Mouse (Mus musculus) cerebellum, adult (tissue): ENCODE results near the gene Zfhx3.
"Not testable (repeated sequence)": the region's sequence is repeated elsewhere in the genome, so short reads cannot be mapped to it uniquely, and the experiment has no call there.

ENCODE experiments used
- ATAC-seq: cut with Nextera tagmentation; 2 replicates; pipeline ENCODE4 v1.9.2; 2017; ENCODE audit warnings: mild to moderate bottlenecking, moderate library complexity, mixed read lengths; ENCODE audit not compliant: insufficient number of reproducible peaks, low FRiP score, low TSS enrichment

The Zfhx3 gene

DNA sequence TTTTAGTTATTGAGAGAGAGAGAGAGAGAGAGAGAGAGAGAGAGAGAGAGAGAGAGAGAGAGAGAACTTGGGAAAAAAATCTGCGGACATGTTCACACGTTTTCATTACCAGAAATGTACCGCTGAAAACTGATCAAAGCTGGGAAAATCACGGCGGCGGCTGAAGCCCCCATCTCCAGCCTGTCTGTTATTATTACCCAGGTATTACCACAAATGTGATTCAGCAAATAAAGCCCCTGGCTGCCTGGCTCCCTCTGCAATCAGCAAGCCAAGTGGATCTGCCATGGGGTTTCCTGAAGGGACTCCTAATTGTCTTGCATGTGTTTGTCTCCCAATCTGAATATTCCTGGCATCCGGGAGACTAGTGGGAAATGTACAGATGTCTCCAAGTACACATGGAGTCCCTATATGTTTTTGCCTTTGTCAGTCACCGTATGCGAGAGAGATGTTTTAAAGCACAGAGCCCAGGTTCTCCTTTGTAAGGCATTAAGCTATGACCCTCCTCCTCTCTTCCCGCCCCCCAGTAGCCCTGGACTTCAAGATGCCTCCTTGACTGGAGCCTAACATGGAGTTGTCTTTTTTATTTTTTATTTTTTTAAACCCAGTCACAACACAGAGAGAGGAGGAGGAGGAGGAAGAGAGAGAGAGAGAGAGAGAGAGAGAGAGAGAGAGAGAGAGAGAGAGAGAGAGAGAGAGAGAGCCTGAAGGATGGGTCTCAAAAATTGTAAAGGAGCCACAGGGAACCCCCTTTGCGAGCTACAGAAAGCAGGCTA lies at the start of gene Zfhx3:
Gene Zfhx3 (plus strand): TSS at position 723 of the 773 bp plus-strand sequence.
- ATAC-seq = no peak

DNA sequence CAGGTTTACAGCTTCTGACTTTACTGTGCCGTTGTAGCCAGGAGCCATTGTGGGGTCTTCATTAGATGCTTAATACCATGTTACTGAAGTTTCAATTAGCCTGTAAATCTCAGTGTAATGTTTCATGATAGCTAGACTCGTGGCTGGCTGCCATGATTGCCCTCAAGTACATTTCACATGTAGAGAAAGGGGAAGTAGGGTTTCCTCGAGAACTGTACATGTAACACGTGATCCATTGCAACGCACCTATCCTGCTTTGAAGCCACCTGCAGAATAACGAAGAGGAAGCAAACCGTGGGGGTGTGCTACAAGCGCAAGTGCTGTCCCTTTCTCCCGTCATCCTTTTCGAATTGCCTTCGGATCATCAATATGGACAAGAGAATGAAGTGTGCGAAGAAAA lies 23.5 kb upstream of the Zfhx3 start:
- no peak for ATAC-seq

DNA sequence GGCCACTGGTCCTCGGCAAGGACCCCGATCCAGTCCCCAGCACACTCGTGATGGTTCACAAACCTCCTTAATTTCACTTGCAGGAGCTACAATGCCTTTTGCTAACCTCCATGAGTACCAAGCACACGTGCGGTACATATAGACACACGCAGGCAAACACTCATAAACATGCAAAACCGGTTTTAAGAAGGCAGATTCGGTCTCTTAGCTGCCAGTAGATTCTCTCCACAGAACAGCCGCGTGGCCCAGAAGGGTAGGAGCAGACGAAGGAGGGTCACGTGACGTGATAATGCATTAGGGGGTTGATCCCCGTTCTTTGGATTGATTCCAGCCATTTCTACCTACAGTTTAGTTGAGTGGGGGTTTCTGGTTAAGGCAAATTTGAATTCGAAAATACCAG lies 16.3 kb upstream of the Zfhx3 start:
- ATAC-seq = no peak

DNA sequence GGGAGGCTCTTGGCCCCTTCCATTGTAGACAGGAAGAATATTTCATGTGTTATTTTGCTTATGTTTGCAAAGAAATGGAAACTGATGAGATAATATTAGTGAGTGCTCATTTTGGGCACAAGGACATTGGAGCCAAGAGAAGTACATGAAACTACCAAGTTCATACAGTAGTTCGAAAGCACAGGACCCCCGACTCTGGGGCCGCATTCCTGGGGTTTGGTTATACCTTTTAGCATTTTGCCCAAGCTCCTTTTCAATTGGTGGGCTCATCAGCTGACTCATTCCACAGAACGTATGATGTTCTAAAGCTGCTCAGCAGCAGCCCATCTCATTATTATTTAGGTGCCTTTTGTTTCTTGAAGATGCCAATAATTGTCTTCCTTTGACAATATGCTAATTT lies 5.7 kb upstream of the Zfhx3 start:
- no peak for ATAC-seq

DNA sequence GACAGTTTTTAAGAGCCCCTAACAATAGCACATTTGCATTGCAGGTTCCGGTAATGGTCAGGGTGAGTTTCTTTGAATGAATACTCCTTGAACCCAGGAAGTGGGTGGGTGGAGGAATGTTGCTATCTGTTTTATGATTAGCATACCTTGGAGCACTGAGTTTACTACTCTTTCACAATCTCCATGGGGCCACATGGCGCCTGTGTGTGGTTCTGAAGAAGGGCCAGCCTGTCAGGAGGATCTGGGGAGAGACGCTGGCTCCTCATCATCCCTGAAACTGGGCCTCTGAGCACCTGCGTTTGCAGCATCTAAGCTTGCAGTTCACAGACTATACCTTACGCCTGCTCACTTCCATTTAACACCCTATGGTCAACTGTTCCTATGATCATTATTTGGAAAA lies 4.2 kb upstream of the Zfhx3 start:
- ATAC-seq = not testable (repeated sequence)

DNA sequence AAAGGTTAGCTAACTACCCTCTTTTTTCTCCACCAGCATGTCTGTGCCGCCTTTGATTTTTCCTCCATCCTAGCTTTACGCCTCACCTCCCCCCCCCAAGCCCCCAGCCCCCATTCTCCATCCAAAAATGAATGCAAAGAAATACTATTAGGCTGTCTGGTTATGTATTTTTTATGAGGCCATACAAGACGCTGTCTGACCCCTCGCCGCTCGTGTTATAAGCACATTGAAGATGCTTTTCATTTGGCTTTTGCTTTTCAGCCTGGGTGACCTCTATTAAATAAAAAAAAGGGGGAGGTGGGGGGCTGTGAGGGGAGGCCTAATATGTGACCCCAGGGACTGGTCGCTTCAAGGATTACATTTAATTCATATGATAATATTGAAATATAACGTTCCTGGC lies 2.3 kb upstream of the Zfhx3 start:
- no peak for ATAC-seq

DNA sequence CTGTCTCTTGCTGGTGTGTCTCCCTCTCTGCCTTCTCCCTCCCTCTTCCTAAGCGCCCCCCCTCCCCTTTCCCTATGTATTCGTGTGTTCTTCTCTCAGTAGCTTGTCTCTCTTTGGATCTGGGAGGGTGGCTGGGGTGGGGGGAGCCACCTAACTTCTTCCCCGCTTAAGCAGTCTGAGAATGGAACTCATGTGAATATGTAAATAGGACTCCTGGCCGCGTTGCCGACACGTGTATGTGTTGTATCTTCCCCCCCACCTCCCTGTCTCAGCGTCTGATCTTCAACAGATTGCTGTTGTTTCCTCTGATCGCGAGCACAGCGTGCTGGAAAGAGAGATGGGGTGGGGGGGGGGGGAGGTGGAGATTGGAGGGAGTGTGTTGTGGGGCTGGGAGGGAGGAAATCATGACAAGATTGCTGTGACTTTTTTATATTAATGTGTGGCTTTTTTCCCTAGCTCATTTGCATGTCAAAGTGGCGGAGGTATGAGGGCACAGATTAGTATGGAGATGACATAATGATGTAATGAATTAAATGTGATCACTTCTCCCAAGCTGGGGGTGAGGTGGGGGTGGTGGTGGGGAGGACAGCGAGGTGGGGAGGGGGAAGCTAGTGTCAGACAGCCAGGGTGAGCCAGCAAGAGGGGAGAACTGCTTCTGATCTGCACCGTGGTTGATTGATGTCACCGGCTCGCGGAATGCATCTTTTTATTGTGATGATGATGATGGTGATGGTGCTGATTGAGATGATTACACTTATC lies 487 bp downstream of the Zfhx3 start:
- ATAC-seq = no peak

DNA sequence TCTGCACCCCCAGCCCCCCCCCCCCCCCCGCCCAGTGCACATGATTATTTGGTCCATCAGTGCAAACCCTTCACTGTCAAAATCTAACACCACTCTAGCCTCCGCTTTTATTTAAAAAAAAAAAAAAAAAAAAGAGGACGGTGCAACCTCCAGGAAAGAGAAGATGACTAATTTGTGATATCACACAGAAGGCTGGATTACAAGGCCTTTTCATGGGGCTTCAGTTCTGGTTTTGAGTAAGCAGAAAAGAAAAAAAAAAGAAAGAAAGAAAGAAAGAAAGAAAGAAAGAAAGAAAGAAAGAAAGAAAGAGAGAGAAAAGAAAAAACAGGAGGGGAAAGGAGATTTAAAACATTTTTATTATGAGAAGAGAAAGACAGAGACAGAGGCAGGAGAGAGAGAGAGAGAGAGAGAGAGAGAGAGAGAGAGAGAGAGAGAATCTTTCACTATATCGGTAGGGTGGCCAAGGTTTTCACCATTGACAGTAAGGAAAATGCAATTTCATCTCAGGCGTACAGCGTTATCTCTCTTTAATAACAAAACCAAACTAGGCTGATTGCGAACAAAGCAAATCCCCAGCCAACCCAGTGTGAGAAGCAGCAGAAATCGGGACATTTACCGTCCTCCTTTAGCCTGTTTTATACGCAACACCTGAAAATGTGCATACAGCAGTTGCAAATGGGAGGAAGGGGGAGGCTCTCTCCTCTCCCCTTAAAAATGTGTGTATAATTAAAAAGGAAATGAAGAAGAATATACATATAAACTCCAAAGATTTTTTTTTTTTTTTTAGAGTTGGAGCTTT lies 1.3 kb downstream of the Zfhx3 start:
- no peak for ATAC-seq

DNA sequence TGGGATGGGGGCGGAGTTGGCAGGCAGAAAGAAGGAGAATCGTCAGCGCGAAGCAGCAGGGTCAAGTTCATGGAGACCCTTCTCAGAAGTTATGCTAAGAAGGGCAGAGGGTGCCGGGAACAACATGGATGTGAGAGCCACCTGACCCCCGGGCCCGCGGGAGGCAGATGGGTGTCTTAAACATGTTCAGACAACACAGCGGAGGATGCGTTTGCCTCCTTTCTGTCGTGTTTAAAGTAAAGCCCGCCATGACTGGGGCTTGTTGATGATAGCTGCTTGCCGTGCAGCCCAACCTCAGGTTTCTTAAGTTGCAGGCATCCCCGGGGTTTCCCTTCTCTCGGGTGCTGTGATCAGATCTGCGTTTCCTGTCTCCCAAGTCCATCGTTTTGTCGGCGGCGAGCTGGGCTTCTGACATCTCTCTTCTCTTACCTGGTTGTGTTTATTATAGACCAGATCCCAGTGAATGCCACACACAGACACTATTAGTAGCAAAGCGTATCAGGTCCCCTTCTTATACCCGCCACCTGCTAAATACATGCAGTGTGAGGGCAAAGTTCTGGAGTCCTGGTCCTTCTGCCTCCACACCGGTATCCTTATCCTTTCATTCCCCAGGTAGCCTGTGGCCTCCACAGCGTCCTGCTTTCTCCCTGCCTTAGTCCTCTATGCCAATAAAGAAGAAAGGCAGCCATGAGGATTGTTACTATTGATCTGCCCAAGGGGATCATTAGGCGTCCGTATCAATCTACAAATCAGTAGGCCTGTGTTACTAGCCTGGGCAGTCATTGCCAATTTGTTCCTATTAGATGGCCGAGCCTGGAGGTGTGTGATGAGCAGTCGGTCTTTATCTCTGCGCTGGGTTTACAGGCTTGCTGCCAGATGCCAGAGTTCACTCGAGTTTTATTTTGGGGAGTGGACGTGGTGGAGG lies 2.5 kb downstream of the Zfhx3 start:
- no peak for ATAC-seq

DNA sequence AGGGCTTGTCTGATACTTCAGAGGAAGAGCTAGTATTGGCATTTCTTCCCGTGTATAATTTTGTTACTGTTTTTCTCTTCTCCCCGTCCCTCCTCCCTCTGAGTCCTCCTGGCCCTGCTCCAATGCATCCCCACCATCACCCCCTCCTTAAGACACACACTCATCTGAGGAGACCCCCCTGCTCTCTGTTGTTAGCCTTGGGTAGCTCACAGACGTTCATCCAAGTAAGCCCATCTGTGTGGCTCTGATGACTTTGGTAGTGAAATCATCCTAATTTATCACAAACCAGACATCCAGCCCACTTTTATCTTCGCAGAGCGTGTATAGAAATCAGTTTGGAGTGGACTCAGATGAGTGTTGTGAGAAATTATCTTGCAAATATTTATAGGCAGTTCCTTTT lies 4.4 kb downstream of the Zfhx3 start:
- ATAC-seq = no peak

DNA sequence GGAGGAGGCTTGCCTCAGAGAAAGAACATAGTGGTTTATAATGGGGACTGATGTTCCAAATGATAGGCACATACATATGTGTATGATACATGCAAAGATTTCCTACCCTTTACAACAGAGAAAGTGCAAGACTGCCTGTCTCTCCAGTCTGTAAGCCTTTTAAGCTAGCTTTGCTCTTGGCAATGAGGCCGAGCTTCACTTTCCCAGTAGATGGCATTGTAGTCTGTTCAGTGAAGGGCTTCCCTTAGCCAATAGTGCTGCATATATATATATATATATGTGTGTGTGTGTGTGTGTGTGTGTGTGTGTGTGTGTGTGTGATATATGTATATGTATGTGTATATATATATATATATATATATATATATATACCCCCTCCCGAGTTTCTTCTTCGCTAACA lies 13.4 kb downstream of the Zfhx3 start:
- ATAC-seq = no peak

DNA sequence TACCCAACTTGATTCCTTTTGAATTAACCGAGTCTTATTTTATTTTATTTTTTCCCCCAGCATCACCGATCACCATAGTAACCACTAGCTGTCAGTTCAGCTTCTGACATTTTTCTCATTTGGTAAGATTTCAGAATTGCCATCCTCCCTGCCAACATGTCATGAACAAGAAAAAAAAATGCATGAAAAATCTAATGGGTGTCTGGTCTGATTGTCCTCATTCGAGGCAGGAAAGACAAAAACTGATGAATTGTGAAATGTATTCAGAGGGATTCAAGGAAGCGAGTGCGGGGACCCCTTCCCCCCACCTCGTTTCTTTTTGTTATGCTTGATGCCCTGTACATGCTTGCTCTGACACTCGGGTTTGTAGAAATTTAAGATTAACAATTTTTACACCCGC lies 15.1 kb downstream of the Zfhx3 start:
- no peak for ATAC-seq

DNA sequence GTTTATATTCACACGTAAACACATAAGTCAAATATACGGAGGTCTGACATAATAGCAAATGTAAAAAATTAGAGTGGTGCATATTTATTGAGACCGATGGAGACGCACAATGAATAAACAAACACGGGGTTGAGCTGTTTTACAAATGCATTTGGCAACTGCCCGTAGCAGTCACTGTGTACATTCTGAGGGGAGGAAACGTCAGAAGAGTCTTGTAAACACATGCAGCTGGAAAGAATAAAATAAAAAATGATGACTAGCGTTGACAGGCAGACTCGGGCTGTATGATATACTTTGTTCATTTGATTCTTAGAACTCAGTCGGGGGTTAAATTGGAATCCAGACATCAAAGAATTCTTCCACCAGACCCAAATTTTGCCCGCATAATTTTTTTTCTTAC lies 18.0 kb downstream of the Zfhx3 start:
- ATAC-seq = no peak

DNA sequence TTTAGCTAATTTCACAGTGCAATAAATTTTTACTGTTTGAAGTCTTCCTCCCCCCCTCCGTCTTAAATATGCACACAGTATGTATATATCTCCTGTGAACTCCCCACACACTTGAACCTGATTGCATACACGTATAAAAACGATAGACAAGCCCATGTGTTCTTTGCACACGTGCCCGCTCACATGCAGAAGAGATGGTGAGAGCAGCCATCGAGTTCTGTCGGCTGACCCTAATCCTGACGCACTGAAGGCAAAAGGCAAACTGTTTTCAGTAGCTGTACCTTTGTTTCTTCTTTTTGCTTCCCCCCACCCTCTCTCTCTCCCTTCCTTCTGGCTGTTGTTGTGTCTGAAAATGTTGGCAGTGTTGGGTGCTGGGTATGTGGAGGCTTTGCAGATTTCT lies 18.4 kb downstream of the Zfhx3 start:
- ATAC-seq = no peak

DNA sequence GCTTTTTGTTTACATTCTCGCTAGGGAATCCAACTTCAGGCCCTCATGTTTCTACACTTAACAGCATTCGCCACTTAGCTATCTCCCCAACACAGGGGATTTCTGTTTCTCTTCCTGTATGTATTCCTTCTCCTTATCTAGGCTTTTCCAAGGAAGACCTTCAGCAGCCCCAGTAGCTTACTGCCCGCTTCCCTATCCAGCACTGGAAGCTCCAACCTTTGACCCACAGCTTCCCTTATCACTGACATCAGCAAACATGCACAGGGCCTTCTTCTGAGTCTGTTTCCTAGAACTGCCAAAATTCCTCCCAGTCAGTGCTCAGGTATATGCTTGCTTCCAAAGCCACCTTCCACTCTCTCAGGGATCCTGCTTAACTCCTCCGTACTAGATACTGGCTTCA lies 29.8 kb downstream of the Zfhx3 start:
- ATAC-seq = no peak

DNA sequence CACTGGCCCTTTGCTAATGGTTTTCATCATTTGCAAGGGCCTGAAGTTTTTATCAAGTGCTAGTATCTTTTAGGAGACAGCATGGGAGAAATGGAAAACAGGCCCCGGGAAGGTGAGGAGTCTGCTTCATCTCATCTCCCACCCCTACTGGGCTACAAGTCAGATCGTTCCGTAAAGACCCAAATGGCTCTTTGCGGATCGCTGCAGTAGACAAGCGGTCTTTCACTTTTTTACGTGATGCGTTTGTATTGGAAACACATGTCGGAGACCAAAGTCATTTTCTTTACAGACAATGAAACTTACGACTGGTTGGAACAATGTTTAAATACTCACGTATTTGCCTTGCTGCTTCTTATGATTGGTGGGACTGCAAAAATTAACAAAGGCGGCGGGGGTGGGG lies 32.0 kb downstream of the Zfhx3 start:
- no peak for ATAC-seq

DNA sequence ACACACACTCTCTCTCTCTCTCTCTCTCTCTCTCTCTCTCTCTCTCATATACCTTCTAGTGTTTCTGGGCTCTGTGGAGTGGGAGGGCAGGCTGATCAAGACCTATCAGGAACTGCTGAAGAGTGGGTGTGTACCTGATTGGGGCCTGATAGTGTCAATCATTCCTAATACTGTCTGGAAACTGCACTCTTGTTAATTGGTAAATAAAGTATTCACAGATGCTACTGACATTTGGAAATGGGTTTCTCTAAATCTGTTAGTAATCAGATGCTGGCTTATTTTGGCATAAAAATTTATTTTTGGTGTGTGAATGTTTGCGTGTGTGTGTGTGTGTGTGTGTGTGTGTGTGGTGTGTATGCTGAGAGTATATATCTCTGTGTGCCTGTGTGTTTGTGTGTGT lies 35.8 kb downstream of the Zfhx3 start:
- no peak for ATAC-seq

DNA sequence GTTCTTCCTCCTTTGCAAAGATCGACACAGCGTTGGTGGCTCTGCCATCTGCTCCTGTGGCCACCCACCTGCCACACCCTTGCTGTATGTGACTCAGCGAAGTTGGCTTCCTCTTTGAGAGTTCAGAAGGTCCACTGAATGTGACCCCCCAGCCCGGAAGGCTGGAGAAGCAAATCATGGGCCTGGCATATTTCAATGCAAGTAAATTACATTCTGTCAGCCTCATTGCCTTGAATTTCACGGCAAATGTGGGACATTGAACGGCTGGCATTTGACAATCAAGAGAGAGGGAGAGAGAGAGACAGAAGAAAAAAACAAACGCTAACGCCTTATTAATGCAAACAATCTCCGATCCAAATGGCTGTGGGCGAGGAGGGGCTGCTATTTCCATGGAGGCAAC lies 38.2 kb downstream of the Zfhx3 start:
- ATAC-seq = no peak

DNA sequence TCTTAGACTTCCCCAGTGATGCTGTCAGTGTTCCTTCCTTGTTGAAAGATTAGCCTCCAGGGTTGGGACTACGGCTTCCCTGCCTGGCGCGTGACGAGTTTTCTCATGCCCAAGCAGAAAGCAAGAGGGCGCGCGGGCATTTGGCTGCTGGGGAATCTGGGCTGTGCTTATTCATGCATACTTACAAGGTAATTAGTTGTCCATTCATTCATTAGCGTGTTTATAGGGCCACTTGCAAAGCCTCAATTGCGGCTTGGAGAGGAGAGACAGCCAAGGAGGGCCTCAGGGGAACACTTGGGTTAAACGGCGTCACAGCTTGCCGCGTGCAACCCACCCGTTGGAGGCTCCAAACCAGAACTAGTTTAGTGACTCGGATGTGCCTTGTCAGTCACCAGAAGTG lies 44.2 kb downstream of the Zfhx3 start:
- ATAC-seq = no peak

DNA sequence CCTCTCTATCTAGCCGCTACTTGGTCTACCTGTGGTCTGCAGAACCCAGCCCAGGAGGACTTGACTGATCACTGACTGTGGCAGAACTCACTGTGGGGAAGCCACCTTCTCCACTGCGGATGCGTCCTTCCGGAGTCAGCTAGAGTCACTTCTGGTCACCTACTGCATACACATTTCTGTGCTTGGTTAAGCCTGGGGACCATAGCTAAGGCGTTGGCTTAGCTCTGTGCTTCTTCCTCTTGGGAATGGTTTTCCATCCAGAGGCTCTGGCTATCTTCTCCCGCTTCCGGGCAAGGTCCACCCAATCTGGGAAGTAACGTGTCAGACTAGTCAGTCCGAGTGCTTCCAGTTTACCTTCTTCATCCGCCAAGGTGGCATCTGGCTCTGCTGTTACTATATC lies 56.4 kb downstream of the Zfhx3 start:
- no peak for ATAC-seq
